Mouse (Mus musculus): ENCODE measurements around the gene Rab1b.
A peak's percentile ranks its signal among the peaks of the same experiment; 100 is the strongest.
"Not testable (repeated sequence)": the region's sequence is repeated elsewhere in the genome, so short reads cannot be mapped to it uniquely, and the experiment has no call there.

The Rab1b gene

GRCm38 (mm10) chr19:5097521-5098362 lies 9.1 kb downstream of the Rab1b start:
- DNase-seq = no peak

- no peak for DNase-seq
These were observed 10.9 kb downstream of the Rab1b start for GRCm38 (mm10) chr19:5095887-5096474.

GRCm38 (mm10) chr19:5094746-5095417 lies 12.0 kb downstream of the Rab1b start:
- no peak for DNase-seq

GRCm38 (mm10) chr19:5094243-5094632 lies 12.6 kb downstream of the Rab1b start:
- peak; percentile 70 to 91 for DNase-seq

- no peak for DNase-seq
These were observed 13.2 kb downstream of the Rab1b start for GRCm38 (mm10) chr19:5093481-5094242.

- DNase-seq = no peak
These were observed 14.8 kb downstream of the Rab1b start for GRCm38 (mm10) chr19:5092083-5092482.

- DNase-seq = no peak
These were observed 17.5 kb downstream of the Rab1b start for GRCm38 (mm10) chr19:5089324-5089723.

- DNase-seq = peak; percentile 80 to 85
These were observed 18.8 kb downstream of the Rab1b start, which contains the start of gene Yif1a for GRCm38 (mm10) chr19:5087884-5088728. Gene Yif1a, plus strand, starts transcription at chr19:5088538.

GRCm38 (mm10) chr19:5086533-5086932 lies 20.3 kb downstream of the Rab1b start:
- DNase-seq = not testable (repeated sequence)

- no peak for DNase-seq
These were observed 21.6 kb downstream of the Rab1b start, which contains the start of gene Tmem151a for GRCm38 (mm10) chr19:5085145-5085863. Gene Tmem151a, minus strand, starts transcription at chr19:5085531.

- DNase-seq = no peak
These were observed 22.1 kb downstream of the Rab1b start for GRCm38 (mm10) chr19:5084834-5085144.

- DNase-seq = no peak
These were observed 22.7 kb downstream of the Rab1b start for GRCm38 (mm10) chr19:5083961-5084833.

GRCm38 (mm10) chr19:5082596-5082995 lies 24.3 kb downstream of the Rab1b start:
- DNase-seq = no peak

- DNase-seq = no peak
These were observed 24.9 kb downstream of the Rab1b start for GRCm38 (mm10) chr19:5082005-5082404.

- DNase-seq = no peak
These were observed 27.6 kb downstream of the Rab1b start for GRCm38 (mm10) chr19:5079279-5079678.

GRCm38 (mm10) chr19:5073518-5073917 lies 33.4 kb downstream of the Rab1b start:
- no peak for DNase-seq

- peak in 1 of 2 experiments; percentile 65 for DNase-seq
These were observed 33.8 kb downstream of the Rab1b start for GRCm38 (mm10) chr19:5073028-5073427.

GRCm38 (mm10) chr19:5072389-5073019 lies 34.4 kb downstream of the Rab1b start:
- no peak for DNase-seq

- peak; percentile 54 to 68 for DNase-seq
These were observed 35.1 kb downstream of the Rab1b start for GRCm38 (mm10) chr19:5071545-5072369.

All from spleen, adult 18-20 months (tissue).